Mouse (Mus musculus) heart, adult 8-10 months (tissue): ENCODE measurements around the gene Gm17387. TPM values are rescaled to one million over a fixed set of nuclear protein-coding genes. Genes with fewer than 3 reads are reported as not detected.
A peak's percentile ranks its signal among the peaks of the same experiment; 100 is the strongest.

Source experiments
- DNase-seq: peaks from one replicate; pipeline ENCODE4 v3.0.0; 2022; ENCODE audit warnings: low spot score
- total RNA-seq, 4 experiments: library from RNA; stranded (reverse); gene quantifications; 2 replicates each; pipeline ENCODE4 v1.2.4; 2022

Gene Gm17387
- total RNA-seq, 4 experiments from 2014 or later, result not detected

GRCm38 (mm10) chr7:141047581-141048225 lies 18.8 kb downstream of the Gm17387 start:
- DNase-seq, result peak; percentile 92

GRCm38 (mm10) chr7:141048226-141049218 lies 19.6 kb downstream of the Gm17387 start:
- DNase-seq, result peak; percentile 95

GRCm38 (mm10) chr7:141049326-141049725 lies 20.4 kb downstream of the Gm17387 start:
- DNase-seq, result no peak

GRCm38 (mm10) chr7:141051060-141051685 lies 22.2 kb downstream of the Gm17387 start:
- no peak for DNase-seq

- DNase-seq, result no peak
These were observed 23.1 kb downstream of the Gm17387 start for GRCm38 (mm10) chr7:141052016-141052415.

DNA sequence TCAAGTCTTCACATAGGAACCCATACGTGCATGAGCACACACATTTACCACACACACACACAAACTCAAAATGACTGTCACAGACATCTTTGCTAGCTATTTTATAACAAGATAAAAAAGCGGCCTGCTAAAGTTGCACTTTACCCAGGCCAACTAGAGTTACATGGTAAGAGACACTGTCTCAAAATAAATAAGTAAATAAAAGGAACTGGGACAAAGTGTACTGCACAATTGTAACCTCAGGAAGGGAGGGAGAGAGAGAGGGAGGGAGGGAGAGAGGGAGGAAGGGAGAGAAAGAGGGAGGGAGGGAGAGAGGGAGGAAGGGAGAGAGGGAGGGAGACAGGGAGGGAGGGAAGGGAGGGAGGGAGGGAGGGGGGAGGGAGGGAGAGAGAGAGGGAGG lies 23.5 kb downstream of the Gm17387 start:
- no peak for DNase-seq

GRCm38 (mm10) chr7:141055785-141056184 lies 26.9 kb downstream of the Gm17387 start:
- DNase-seq, result no peak

- DNase-seq, result no peak
These were observed 28.0 kb downstream of the Gm17387 start for GRCm38 (mm10) chr7:141056976-141057375.

DNA sequence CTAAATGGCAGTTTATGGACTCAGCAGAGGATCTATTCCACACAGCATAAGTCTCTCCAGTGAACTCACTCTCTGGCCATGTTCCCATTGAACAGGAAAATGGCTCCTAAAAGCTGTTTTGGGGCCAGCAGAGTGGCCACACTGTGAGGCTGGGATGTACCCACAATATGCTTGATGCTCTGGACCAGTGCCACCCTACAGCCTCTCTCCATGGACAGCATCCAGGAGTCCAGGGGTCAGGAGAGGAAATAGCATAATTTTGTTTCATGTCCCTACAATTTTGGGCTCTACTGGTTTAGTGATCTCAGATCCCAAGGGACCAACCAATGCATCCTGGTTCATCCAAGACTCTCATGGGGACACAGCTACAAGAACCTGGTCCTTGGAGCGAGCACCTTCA lies 28.6 kb downstream of the Gm17387 start:
- DNase-seq, result no peak

DNA sequence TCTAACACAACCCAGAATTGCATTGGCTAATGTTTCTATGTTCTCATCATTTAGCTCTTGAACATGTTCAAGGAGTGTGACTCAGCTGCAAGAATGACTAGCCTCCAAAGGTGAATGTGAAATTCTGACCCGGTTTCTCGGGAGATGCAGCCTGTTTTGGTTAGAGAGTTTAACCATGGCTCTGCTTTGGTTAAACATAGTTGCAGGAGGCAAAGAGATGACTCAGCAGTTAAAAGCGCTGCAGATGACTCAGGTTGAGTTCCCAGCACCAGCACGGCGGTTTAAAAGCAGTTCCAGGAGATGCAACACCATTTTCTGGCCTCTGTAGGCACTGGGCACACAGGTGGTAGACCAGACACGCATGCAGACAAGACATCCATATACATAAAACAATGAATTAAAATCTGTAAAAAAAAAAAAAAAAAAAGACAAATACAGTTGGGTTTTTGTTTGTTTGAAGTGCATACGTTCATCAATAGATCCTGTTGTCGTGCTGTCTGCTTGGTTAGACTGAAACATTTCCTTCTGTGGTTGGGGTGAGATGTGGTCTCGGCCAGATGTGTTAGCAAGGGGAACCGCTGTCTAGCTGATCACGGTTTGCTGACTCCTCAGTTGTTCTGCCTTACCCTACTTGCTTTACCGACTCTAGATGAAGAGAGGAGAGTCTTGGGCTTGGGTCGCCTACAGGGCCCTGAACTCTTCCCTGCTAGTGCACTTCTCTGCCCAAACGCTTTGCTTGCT lies 29.8 kb downstream of the Gm17387 start:
- no peak for DNase-seq

- DNase-seq, result no peak
These were observed 31.0 kb downstream of the Gm17387 start for GRCm38 (mm10) chr7:141059929-141060328.

- peak; percentile 23 for DNase-seq
These were observed 31.7 kb downstream of the Gm17387 start, which contains the start of gene B4galnt4 for GRCm38 (mm10) chr7:141060426-141061242. TSS of gene B4galnt4 (plus strand) at chr7:141061104.

- no peak for DNase-seq
These were observed 32.4 kb downstream of the Gm17387 start for GRCm38 (mm10) chr7:141061269-141061692.

DNA sequence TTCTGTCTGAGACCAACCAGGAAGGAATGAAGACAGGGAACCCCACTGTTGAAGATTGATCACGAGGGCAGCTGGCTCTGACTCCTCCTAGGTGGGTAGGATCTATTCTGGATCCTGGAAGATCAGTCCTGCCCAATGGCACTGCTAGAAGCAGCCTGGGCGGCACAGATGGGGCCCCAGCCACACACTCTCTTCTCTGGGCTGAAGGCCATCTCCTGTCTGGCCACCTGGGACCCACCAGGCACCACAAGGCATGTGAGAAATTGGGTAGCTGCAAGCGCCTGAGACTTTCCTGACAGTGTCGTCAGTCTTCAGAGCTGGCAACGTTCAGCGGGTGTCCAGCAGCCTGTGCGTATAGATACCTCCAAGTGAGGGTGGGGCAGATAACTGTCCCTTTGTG lies 33.6 kb downstream of the Gm17387 start:
- DNase-seq, result no peak

DNA sequence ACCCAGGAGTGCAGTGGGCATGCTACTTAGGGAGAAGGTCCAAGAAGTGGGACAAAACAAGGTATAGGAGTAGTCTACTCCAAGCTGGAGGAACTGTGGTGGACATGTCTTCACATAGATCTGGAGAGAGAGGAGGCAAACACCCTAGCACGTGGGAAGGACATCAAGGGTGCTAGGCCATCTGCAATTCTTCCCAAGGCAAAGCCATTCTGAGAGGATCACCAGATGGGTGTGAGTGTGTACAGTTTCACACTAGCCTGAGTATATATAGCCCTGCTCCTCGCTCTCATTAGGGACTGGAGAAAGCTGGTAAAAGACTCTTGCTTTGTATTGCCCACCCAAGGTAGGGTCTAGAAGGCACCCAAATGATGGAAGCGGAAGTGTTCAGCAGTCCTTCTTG lies 34.4 kb downstream of the Gm17387 start:
- no peak for DNase-seq

- no peak for DNase-seq
These were observed 35.2 kb downstream of the Gm17387 start for GRCm38 (mm10) chr7:141064175-141064574.

- no peak for DNase-seq
These were observed 35.6 kb downstream of the Gm17387 start for GRCm38 (mm10) chr7:141064576-141064975.

DNA sequence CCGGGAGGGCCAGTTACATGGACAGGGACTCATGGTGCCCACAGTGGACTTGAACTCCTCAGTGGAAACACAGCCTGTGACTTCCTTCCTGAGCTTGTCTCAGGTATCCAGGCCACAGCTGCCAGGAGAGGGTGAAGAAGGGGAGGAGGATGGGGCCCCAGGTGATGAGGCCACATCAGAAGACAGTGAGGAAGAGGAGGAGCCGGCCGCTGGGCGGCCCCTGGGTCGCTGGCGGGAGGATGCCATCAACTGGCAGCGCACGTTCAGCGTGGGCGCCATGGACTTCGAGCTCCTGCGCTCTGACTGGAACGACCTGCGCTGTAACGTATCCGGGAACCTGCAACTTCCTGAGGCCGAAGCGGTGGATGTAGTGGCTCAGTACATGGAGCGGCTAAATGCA lies 39.4 kb downstream of the Gm17387 start:
- DNase-seq, result no peak

GRCm38 (mm10) chr7:141070058-141070862 lies 41.3 kb downstream of the Gm17387 start:
- peak; percentile 73 for DNase-seq
